Mouse (Mus musculus): ENCODE results near the gene Hip1. TPM values are rescaled to one million over a fixed set of nuclear protein-coding genes. Genes with fewer than 3 reads are reported as not detected.
"Not testable (repeated sequence)": the region's sequence is repeated elsewhere in the genome, so short reads cannot be mapped to it uniquely, and the experiment has no call there.

Gene Hip1
- total RNA-seq, 2 experiments from 2014 or later = 1.1 to 5.0 TPM

- ATAC-seq (replicated peaks; ENCODE audit: low FRiP score, poor library complexity, severe bottlenecking) = no peak
These were observed 49.4 kb downstream of the Hip1 start for GRCm38 (mm10) chr5:135495471-135495870.

DNA sequence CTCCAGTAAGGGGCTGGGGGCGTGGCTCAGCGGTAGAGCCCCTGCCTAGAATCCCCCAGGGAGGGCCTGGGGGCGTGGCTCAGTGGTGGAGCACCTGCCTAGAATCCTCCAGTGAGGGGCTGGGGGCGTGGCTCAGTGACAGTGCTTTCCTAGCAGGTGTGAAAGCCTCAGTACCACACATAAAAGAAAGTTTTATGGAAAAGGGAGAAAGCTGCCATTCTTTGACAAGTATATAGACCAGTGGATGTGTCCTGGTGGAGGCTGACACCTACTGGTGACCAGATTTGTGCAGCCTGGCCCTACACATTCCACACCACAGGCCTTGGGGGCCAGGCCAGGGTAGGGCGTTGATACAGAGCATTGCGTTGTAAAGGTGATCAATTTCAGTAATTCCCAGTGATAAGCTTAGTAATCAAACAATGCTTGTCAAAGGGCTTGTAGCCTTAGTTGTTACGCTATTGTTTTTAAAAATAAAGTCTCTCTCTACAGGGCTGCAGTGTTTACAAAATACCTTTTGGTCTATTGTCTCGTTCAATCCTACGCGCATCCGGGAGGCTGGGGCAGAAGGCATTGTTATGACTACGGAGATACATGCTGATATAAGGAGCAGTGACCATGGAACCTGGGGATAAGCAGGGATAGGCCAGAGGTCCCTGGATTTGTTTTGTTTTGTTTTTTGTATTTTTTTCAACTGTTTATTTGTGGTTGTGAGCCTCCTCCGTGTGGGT is 50.6 kb downstream of the Hip1 start:
- ATAC-seq (replicated peaks; ENCODE audit: low FRiP score, poor library complexity, severe bottlenecking) = no peak

DNA sequence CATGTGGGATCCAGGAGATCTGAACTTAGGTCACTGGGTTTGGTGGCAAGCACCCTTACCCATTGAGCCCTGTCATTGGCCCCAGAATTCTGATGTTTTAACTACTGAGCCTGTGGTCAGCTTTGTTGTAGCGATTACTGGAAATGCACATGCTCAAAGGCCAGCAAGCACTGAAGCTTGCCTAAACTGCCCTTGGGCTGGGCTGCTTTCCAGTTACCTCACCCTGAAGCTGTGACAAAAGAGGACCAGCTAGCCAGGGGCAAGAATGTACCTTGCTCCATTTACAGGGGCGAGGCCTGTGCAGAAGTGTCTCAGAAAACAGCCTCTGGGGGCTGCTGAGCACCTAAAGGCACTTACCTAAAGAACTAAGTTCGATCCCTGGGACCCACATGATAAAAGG is 51.8 kb downstream of the Hip1 start:
- ATAC-seq (replicated peaks; ENCODE audit: low FRiP score, poor library complexity, severe bottlenecking) = no peak

DNA sequence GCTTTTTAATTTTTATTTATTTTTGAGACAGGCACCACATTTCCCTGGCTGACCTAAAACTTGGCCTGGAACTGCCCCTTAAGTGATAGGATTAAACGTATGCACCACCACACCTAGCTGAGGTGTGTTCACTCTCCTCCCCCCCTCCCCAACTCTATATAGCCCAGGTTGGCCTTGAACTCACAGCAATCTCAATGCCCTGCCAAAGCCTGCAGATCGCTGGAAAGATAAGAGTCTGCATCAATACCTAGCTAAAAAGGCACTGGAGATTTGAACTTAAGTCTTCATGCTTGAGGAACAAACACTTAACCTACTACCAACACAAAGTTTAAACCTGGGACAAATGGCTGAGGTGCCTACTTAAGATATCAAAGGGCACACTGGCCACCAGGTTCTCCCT is 52.8 kb downstream of the Hip1 start:
- no peak for ATAC-seq (replicated peaks; ENCODE audit: low FRiP score, poor library complexity, severe bottlenecking)

GRCm38 (mm10) chr5:135489695-135490294 is 55.1 kb downstream of the Hip1 start:
- ATAC-seq (replicated peaks; ENCODE audit: low FRiP score, poor library complexity, severe bottlenecking) = no peak

DNA sequence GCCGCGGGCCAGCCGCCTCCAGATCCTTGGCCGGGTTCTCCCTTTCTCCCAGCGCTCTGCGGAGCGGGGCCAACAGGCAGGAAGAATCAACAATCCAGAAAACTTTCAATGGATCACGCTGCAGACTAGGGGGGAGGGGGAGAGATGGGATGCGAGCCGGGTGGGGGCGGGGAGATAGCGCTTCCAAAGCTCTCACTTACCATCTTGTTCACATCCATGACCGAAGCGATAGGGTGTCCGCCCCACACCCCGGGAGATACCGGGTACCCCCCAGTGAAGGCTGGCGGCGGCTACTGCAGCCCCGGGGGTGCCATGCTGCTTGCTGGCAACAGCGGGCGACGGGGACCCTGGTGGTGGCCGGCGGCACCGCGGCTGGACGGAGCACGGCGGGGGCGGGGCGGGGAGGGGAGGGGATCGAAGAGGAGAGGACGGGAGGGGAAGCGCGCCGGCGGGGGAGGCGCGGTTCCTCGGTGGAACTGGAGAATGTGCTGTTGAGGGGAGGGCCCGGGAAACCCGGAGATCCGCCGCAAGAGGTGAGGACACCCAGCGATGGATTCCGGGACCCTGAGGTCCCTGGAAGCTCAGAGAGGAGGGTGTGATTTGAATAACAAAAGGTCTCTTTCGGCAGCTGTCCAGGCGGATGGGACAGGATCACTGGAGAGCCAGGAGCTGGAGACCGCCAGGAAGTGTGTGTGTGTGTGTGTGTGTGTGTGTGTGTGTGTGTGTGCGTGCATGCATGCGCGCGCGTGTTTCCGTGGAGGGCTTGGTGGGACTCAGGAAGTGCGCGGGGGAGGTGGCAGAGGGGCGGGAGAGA is 55.8 kb downstream of the Hip1 start:
- no peak for ATAC-seq (replicated peaks; ENCODE audit: low FRiP score, poor library complexity, severe bottlenecking)

GRCm38 (mm10) chr5:135488222-135488880 is 56.6 kb downstream of the Hip1 start:
- ATAC-seq (replicated peaks; ENCODE audit: low FRiP score, poor library complexity, severe bottlenecking) = no peak

GRCm38 (mm10) chr5:135485289-135485688 is 59.6 kb downstream of the Hip1 start:
- no peak for ATAC-seq (replicated peaks; ENCODE audit: low FRiP score, poor library complexity, severe bottlenecking)

GRCm38 (mm10) chr5:135483865-135484264 is 61.1 kb downstream of the Hip1 start:
- not testable (repeated sequence) for ATAC-seq (replicated peaks; ENCODE audit: low FRiP score, poor library complexity, severe bottlenecking)

DNA sequence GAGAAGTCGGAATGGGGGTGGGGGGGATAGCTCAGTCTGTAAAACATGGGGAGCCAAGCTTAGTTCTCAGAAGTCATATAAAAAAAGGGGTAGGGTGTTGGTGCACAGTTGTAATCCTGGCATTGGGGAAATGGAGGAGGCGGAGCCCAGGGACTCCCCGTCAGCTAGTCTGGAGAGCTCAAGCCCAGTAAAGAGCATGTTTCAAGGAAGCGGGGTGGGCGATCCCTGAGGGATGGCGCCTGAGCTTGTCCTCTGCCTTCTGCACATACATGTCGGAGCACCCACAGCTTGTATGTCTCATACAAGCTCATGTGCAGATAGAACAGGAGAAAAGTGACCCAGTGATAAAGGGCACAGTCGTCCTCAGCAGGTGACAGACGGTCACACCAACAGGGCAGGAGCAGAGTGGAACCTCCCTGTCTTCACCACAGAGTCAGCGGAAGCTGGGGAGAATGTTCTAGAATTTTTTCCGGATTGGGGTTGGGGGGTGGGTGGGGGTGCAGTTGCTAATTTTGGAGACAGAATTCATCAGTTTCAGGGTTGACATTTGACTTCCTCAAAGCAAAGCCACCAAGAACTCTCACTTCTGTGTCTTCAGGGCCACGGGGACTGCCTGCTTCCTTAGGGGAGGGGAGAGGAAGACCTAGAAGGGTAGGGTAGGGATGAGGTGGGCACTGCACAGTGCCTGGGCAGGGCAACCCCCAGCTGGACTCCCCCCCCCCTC is 65.9 kb downstream of the Hip1 start:
- no peak for ATAC-seq (replicated peaks; ENCODE audit: low FRiP score, poor library complexity, severe bottlenecking)

DNA sequence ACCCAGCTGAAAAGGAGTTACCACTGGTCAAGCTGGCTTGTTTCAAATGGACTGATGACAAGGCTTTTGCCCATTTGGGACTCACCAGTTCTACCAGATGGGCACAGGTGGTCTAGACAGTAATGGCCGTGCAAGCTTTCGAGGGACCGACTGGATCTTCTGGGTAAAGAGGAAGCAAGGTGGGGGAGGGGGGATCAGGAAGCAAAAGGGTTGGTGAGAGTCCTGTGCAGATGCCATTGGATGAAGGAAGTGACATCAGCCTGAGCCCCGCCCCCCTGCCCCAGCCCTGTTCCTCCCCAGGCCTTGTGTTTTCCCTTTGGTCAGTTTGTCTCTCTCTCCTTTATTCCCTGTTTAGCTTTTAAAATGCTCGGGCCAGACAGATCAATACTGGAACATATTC is 68.7 kb downstream of the Hip1 start:
- ATAC-seq (replicated peaks; ENCODE audit: low FRiP score, poor library complexity, severe bottlenecking) = no peak

- no peak for ATAC-seq (replicated peaks; ENCODE audit: low FRiP score, poor library complexity, severe bottlenecking)
These were observed 72.5 kb downstream of the Hip1 start for GRCm38 (mm10) chr5:135472405-135472804.

- ATAC-seq (replicated peaks; ENCODE audit: low FRiP score, poor library complexity, severe bottlenecking) = no peak
These were observed 73.2 kb downstream of the Hip1 start for GRCm38 (mm10) chr5:135471747-135472146.

DNA sequence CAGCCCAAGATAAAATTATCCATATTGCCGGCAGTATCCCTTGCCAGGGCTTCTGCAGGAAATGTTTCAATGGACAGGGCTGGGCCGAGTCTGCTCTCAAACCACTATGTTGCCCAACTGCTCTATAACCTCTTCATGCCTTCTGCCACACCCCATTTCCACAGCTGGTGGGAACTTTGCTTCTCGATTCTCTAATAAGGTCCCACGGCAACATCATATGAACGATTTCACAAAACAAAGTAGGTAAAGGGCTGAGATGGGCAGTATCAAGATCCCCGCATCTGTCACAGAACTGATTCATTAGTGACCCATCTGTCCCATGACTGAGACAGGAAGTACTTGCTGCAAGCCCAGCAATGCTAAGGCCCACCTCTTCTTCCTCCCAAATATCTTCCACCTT is 76.6 kb downstream of the Hip1 start:
- no peak for ATAC-seq (replicated peaks; ENCODE audit: low FRiP score, poor library complexity, severe bottlenecking)

GRCm38 (mm10) chr5:135465833-135466291 is 79.1 kb downstream of the Hip1 start:
- ATAC-seq (replicated peaks; ENCODE audit: low FRiP score, poor library complexity, severe bottlenecking) = no peak

- ATAC-seq (replicated peaks; ENCODE audit: low FRiP score, poor library complexity, severe bottlenecking) = no peak
These were observed 81.5 kb downstream of the Hip1 start for GRCm38 (mm10) chr5:135463380-135463779.

DNA sequence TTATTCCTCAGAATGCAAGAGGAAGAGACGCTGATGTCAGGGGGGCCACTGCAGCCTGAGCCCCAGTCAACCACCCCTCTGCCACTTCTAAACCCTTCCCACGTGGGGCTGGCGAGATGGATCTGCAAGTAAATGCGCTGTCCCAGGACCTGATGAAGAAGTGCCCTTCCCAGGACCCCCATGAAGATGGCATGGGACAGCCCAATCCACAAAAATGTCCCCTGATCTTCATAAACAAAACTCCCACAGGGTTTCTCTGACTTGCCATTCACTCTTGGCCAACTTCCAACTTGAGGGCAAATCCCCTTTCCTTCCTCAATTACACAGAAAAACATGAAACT is 84.1 kb downstream of the Hip1 start:
- ATAC-seq (replicated peaks; ENCODE audit: low FRiP score, poor library complexity, severe bottlenecking) = no peak

GRCm38 (mm10) chr5:135460152-135460832 is 84.6 kb downstream of the Hip1 start:
- ATAC-seq (replicated peaks; ENCODE audit: low FRiP score, poor library complexity, severe bottlenecking) = no peak

GRCm38 (mm10) chr5:135459486-135459885 is 85.4 kb downstream of the Hip1 start:
- no peak for ATAC-seq (replicated peaks; ENCODE audit: low FRiP score, poor library complexity, severe bottlenecking)

Measured in erythroid progenitor cell, adult 5-6 weeks (primary cell).